Mouse (Mus musculus): Measurements from ENCODE around the gene Nlk. TPM values are rescaled to one million over a fixed set of nuclear protein-coding genes. Genes with fewer than 3 reads are reported as not detected.

Gene Nlk
- total and polyA plus RNA-seq, 3 experiments = 14.8 to 22.4 (median 20.4) TPM

- no peaks in the 10 kb centered on the region for H3K9me3 ChIP-seq (replicated peaks; ENCODE audit: low read length)
- no peak overlapping the region for H3K4me2 ChIP-seq (ENCODE audit: insufficient read depth, low read depth, poor library complexity, severe bottlenecking)
- H3K36me3 ChIP-seq (replicated peaks in 1 of 2; ENCODE audit: control insufficient read depth in 1 of 2, insufficient read depth in 1 of 2, low read length in 1 of 2) = no peaks in the 10 kb centered on the region
- H3K4me1 ChIP-seq (ENCODE audit: control insufficient read depth in 1 of 2, insufficient read depth in 2 of 2) = no peaks in the 10 kb centered on the region
- no peak overlapping the region for H3K9ac ChIP-seq (ENCODE audit: insufficient read depth, low read depth)
- dilution Hi-C loops (cut with MboI; ENCODE audit: extremely low pct_ligation_motif_present, extremely low pct_unique_long_range_greater_than_20kb, low sequenced_read_pairs) = no loop called here
- H3K79me2 ChIP-seq (replicated peaks; ENCODE audit: control insufficient read depth, extremely low read depth, insufficient read depth, poor library complexity, severe bottlenecking) = no peaks in the 10 kb centered on the region
- no peak for DNase-seq (ENCODE audit: extremely low read depth)
- H3K4me3 ChIP-seq (replicated peaks in 1 of 3; ENCODE audit: low read depth in 2 of 3, low read length in 2 of 3, poor library complexity in 1 of 3) = no peak overlapping the region
- H3K27ac ChIP-seq (ENCODE audit: insufficient read depth, low read depth) = no peak overlapping the region
- H3K27me3 ChIP-seq (replicated peaks) = peaks cover 20% of the 10 kb centered on the region
- in situ Hi-C loops (cut with MboI; ENCODE audit: low pct_ligation_motif_present, low pct_unique_long_range_greater_than_20kb, low sequenced_read_pairs) = no loop called here
- TF ChIP-seq CTCF (conservative IDR thresholded peaks at IDR 0.05 in 1 of 2, IDR thresholded peaks at IDR 0.05 in 1 of 2; ENCODE audit: low read depth in 2 of 2, low read length in 2 of 2) (no peak), POLR2AphosphoS2 (IDR thresholded peaks at IDR 0.05; ENCODE audit: low read depth, low read length) (no peak), SMC3 (IDR thresholded peaks at IDR 0.05; ENCODE audit: low read depth, low read length) (no peak), MAZ (IDR thresholded peaks at IDR 0.05; ENCODE audit: low read depth, low read length) (no peak), NELFE (IDR thresholded peaks at IDR 0.05; ENCODE audit: low read depth, low read length) (no peak), E2F4 (IDR thresholded peaks at IDR 0.05; ENCODE audit: insufficient replicate concordance, low read depth, low read length) (no peak), JUN (IDR thresholded peaks at IDR 0.05; ENCODE audit: insufficient read depth, low read depth, low read length) (no peak), ZMIZ1 (IDR thresholded peaks at IDR 0.05; ENCODE audit: low read depth, low read length) (no peak), MXI1 (IDR thresholded peaks at IDR 0.05; ENCODE audit: low read depth, low read length) (no peak)
Observed at GRCm38 (mm10) chr11:78728041-78728440, 30.9 kb upstream of the Nlk start.

- no peaks in the 10 kb centered on the region for H3K36me3 ChIP-seq (replicated peaks in 1 of 2; ENCODE audit: control insufficient read depth in 1 of 2, insufficient read depth in 1 of 2, low read length in 1 of 2)
- H3K4me1 ChIP-seq (ENCODE audit: control insufficient read depth in 1 of 2, insufficient read depth in 2 of 2) = no peaks in the 10 kb centered on the region
- H3K4me2 ChIP-seq (ENCODE audit: insufficient read depth, low read depth, poor library complexity, severe bottlenecking) = no peak overlapping the region
- no peak for TF ChIP-seq JUND (conservative IDR thresholded peaks at IDR 0.05; ENCODE audit: low read depth, low read length)
- no peak for TF ChIP-seq ELF1 (IDR thresholded peaks at IDR 0.05; ENCODE audit: low read depth, low read length)
- TF ChIP-seq EP300 (IDR thresholded peaks at IDR 0.05; ENCODE audit: low read length) = no peak
- TF ChIP-seq ZKSCAN1 (IDR thresholded peaks at IDR 0.05; ENCODE audit: borderline replicate concordance, low read depth, low read length) = no peak
- no peak for TF ChIP-seq NELFE (IDR thresholded peaks at IDR 0.05; ENCODE audit: low read depth, low read length)
- no peak for TF ChIP-seq POLR2A (IDR thresholded peaks at IDR 0.05; ENCODE audit: low read depth, low read length)
- TF ChIP-seq NRF1 (IDR thresholded peaks at IDR 0.05; ENCODE audit: low read depth, low read length) = no peak
- TF ChIP-seq SIN3A (IDR thresholded peaks at IDR 0.05; ENCODE audit: low read length) = no peak
- TF ChIP-seq JUN (IDR thresholded peaks at IDR 0.05; ENCODE audit: insufficient read depth, low read depth, low read length) = no peak
- TF ChIP-seq TBP (conservative IDR thresholded peaks at IDR 0.05; ENCODE audit: low read depth, low read length) = no peak
- no peak for TF ChIP-seq BHLHE40 (IDR thresholded peaks at IDR 0.05; ENCODE audit: low read depth, low read length)
- TF ChIP-seq IRF4 (IDR thresholded peaks at IDR 0.05; ENCODE audit: low read depth, low read length) = no peak
- no peak for TF ChIP-seq ETS1 (conservative IDR thresholded peaks at IDR 0.05; ENCODE audit: low read depth, low read length)
- TF ChIP-seq CTCF (conservative IDR thresholded peaks at IDR 0.05 in 1 of 2, IDR thresholded peaks at IDR 0.05 in 1 of 2; ENCODE audit: low read depth in 2 of 2, low read length in 2 of 2) = no peak
- no peak for TF ChIP-seq RCOR1 (conservative IDR thresholded peaks at IDR 0.05; ENCODE audit: low read depth, low read length)
- TF ChIP-seq KAT2A (IDR thresholded peaks at IDR 0.05; ENCODE audit: insufficient replicate concordance, low read length) = no peak
- TF ChIP-seq CHD2 (IDR thresholded peaks at IDR 0.05; ENCODE audit: low read length) = no peak
- TF ChIP-seq GABPA (IDR thresholded peaks at IDR 0.05; ENCODE audit: insufficient replicate concordance, low read depth, low read length) = no peak
- no peak for TF ChIP-seq USF1 (IDR thresholded peaks at IDR 0.05; ENCODE audit: low read depth, low read length)
- H3K9me3 ChIP-seq (replicated peaks; ENCODE audit: low read length) = no peaks in the 10 kb centered on the region
- H3K79me2 ChIP-seq (replicated peaks; ENCODE audit: control insufficient read depth, extremely low read depth, insufficient read depth, poor library complexity, severe bottlenecking) = no peaks in the 10 kb centered on the region
- dilution Hi-C loops (cut with MboI; ENCODE audit: extremely low pct_ligation_motif_present, extremely low pct_unique_long_range_greater_than_20kb, low sequenced_read_pairs) (no loop called here), in situ Hi-C loops (cut with MboI; ENCODE audit: low pct_ligation_motif_present, low pct_unique_long_range_greater_than_20kb, low sequenced_read_pairs) (no loop called here)
- no peak overlapping the region for H3K9ac ChIP-seq (ENCODE audit: insufficient read depth, low read depth)
- no peak for DNase-seq (ENCODE audit: extremely low read depth)
- peaks cover 20% of the 10 kb centered on the region for H3K27me3 ChIP-seq (replicated peaks)
- no peak overlapping the region for H3K4me3 ChIP-seq (replicated peaks in 1 of 3; ENCODE audit: low read depth in 2 of 3, low read length in 2 of 3, poor library complexity in 1 of 3)
- no peak overlapping the region for H3K27ac ChIP-seq (ENCODE audit: insufficient read depth, low read depth)
Observed at GRCm38 (mm10) chr11:78726366-78726765, 29.2 kb upstream of the Nlk start.
